Mouse (Mus musculus) left cerebral cortex, adult 8-10 months (tissue): Measurements from ENCODE around the gene Hbb-bs. TPM values are rescaled to one million over a fixed set of nuclear protein-coding genes. Genes with fewer than 3 reads are reported as not detected.
"Not testable (repeated sequence)": the region's sequence is repeated elsewhere in the genome, so short reads cannot be mapped to it uniquely, and the experiment has no call there.

Experiments used
- DNase-seq, 2 experiments: peaks; one replicate each; pipeline ENCODE4 v3.0.0; 2022; ENCODE audit warnings: low spot score in 2 of 2
- total RNA-seq, 4 experiments: library from RNA; stranded (reverse); gene quantifications; 2 replicates each; pipeline ENCODE4 v1.2.4; 2022

The Hbb-bs gene
- 100 to 1,000 TPM; 204 to 381 (median 262) TPM for total RNA-seq

GRCm38 (mm10) chr7:103827808-103828207 is at the start of gene Hbb-bs:
Gene Hbb-bs, minus strand, starts transcription at chr7:103828096.
- DNase-seq = no peak

- DNase-seq = no peak
These were observed 49.2 kb upstream of the Hbb-bs start for GRCm38 (mm10) chr7:103877093-103877492.

GRCm38 (mm10) chr7:103874451-103874850 is 46.6 kb upstream of the Hbb-bs start:
- no peak for DNase-seq

- DNase-seq = no peak
These were observed 45.2 kb upstream of the Hbb-bs start for GRCm38 (mm10) chr7:103873064-103873463.

- no peak for DNase-seq
These were observed 42.8 kb upstream of the Hbb-bs start for GRCm38 (mm10) chr7:103870667-103871066.

GRCm38 (mm10) chr7:103865716-103866115 is 37.8 kb upstream of the Hbb-bs start:
- no peak for DNase-seq

GRCm38 (mm10) chr7:103861531-103861930 is 33.6 kb upstream of the Hbb-bs start:
- DNase-seq = no peak

- no peak for DNase-seq
These were observed 33.0 kb upstream of the Hbb-bs start for GRCm38 (mm10) chr7:103860855-103861254.

GRCm38 (mm10) chr7:103859076-103859475 is 31.2 kb upstream of the Hbb-bs start:
- no peak for DNase-seq

GRCm38 (mm10) chr7:103854669-103855068 is 26.8 kb upstream of the Hbb-bs start:
- DNase-seq = no peak

GRCm38 (mm10) chr7:103853090-103853489 is 25.2 kb upstream of the Hbb-bs start, which contains the start of gene Hbb-y:
Gene Hbb-y, minus strand, starts transcription at chr7:103853216.
- no peak for DNase-seq

- no peak for DNase-seq
These were observed 16.8 kb upstream of the Hbb-bs start for GRCm38 (mm10) chr7:103844525-103845325.

GRCm38 (mm10) chr7:103843034-103843433 is 15.1 kb upstream of the Hbb-bs start, which contains the start of gene Hbb-bh1:
Gene Hbb-bh1, minus strand, starts transcription at chr7:103843164.
- no peak for DNase-seq

- DNase-seq = no peak
These were observed 12.4 kb upstream of the Hbb-bs start, which contains the start of gene Hbb-bh2 for GRCm38 (mm10) chr7:103840268-103840667. Gene Hbb-bh2, minus strand, starts transcription at chr7:103840520.

- not testable (repeated sequence) for DNase-seq
These were observed 757 bp downstream of the Hbb-bs start for GRCm38 (mm10) chr7:103827139-103827538.

GRCm38 (mm10) chr7:103826255-103826887 is 1.5 kb downstream of the Hbb-bs start:
- no peak for DNase-seq

GRCm38 (mm10) chr7:103825536-103826254 is 2.2 kb downstream of the Hbb-bs start:
- DNase-seq = no peak

GRCm38 (mm10) chr7:103824597-103824996 is 3.3 kb downstream of the Hbb-bs start:
- DNase-seq = no peak

- not testable (repeated sequence) for DNase-seq
These were observed 12.8 kb downstream of the Hbb-bs start for GRCm38 (mm10) chr7:103815085-103815484.

- DNase-seq = no peak
These were observed 14.1 kb downstream of the Hbb-bs start, which contains the start of gene Hbb-bt for GRCm38 (mm10) chr7:103813766-103814165. Gene Hbb-bt, minus strand, starts transcription at chr7:103813996.

GRCm38 (mm10) chr7:103813152-103813551 is 14.7 kb downstream of the Hbb-bs start:
- not testable (repeated sequence) for DNase-seq

GRCm38 (mm10) chr7:103812174-103812573 is 15.7 kb downstream of the Hbb-bs start:
- no peak for DNase-seq
